Mouse (Mus musculus) lung, postnatal 0 days (tissue): ENCODE measurements at regions not wholly inside any gene's neighbourhood (a gene's known extent, or its start where the extent isn't known, plus 50 kb on each side); places are given as distances from the start of the nearest gene placed in this dataset.
"Not testable (repeated sequence)": the region's sequence is repeated elsewhere in the genome, so short reads cannot be mapped to it uniquely, and the experiment has no call there.

Experiments used
- ATAC-seq: fragments of 200-750 bp; cut with Nextera tagmentation; 2 replicates; pipeline ENCODE4 v1.8.0; 2017; ENCODE audit warnings: moderate library complexity
- DNase-seq: peaks from one replicate; pipeline ENCODE4 v3.0.0-alpha.2; 2016; ENCODE audit warnings: low spot score
- H3K27ac ChIP-seq: fragments of 300-500 bp; sonication (generic); 2 replicates; pipeline ENCODE4 v1.5.1; 2014; ENCODE audit warnings: antibody characterized with exemption, mild to moderate bottlenecking, low read length, mixed read lengths
- H3K27me3 ChIP-seq: fragments of 300-500 bp; sonication (generic); replicated peaks from 2 replicates; pipeline ENCODE4 v1.6.1; 2014; ENCODE audit warnings: low read length, mixed read lengths; ENCODE audit not compliant: insufficient read depth
- H3K36me3 ChIP-seq: fragments of 300-500 bp; sonication (generic); 2 replicates; pipeline ENCODE4 v1.6.1; 2014; ENCODE audit warnings: low read length, mixed read lengths; ENCODE audit not compliant: insufficient read depth
- H3K4me1 ChIP-seq: fragments of 300-500 bp; sonication (generic); 2 replicates; pipeline ENCODE4 v1.6.1; 2014; ENCODE audit warnings: antibody characterized with exemption, low read depth, low read length, mixed read lengths; ENCODE audit not compliant: insufficient read depth
- H3K4me2 ChIP-seq: fragments of 300-500 bp; sonication (generic); replicated peaks from 2 replicates; pipeline ENCODE4 v1.6.1; 2014; ENCODE audit warnings: low read depth, mild to moderate bottlenecking, low read length, moderate library complexity, mixed read lengths
- H3K4me3 ChIP-seq: fragments of 300-500 bp; sonication (generic); 2 replicates; pipeline ENCODE4 v1.5.1; 2014; ENCODE audit warnings: low read depth, low read length
- H3K9ac ChIP-seq: fragments of 300-500 bp; sonication (generic); replicated peaks from 2 replicates; pipeline ENCODE4 v1.6.1; 2014; ENCODE audit warnings: low read depth, mild to moderate bottlenecking
- H3K9me3 ChIP-seq: fragments of 300-500 bp; sonication (generic); 2 replicates; pipeline ENCODE4 v1.6.1; 2016; ENCODE audit warnings: low read length, mixed read lengths
- CTCF ChIP-seq: IDR thresholded peaks from 2 replicates; pipeline ENCODE4 v1.5.1; 2016; ENCODE audit warnings: antibody characterized with exemption, mild to moderate bottlenecking
- EP300 ChIP-seq: IDR thresholded peaks from 2 replicates; pipeline ENCODE4 v1.6.1; 2016; ENCODE audit warnings: antibody characterized with exemption, mild to moderate bottlenecking, control low read depth
- WGBS: fragments of 180-500 bp; shearing (Covaris S2); extraction: QIAGEN DNeasy Blood & Tissue Kit; methylation state at CpG from one replicate; pipeline ENCODE4 v1.1.7; 2014; 5-methylcytosine and 5-hydroxymethylcytosine counted together

- no peaks in the 10 kb centered on the region for H3K36me3 ChIP-seq
- no peak overlapping the region for H3K9ac ChIP-seq
- WGBS = 50% methylated on average over 3 of the region's 3 CpGs
- no peak overlapping the region for H3K4me3 ChIP-seq
- no peaks in the 10 kb centered on the region for H3K4me1 ChIP-seq
- no peak overlapping the region for H3K27ac ChIP-seq
- H3K27me3 ChIP-seq = no peaks in the 10 kb centered on the region
- DNase-seq (no peak), ATAC-seq (no peak)
- H3K4me2 ChIP-seq = no peak overlapping the region
- H3K9me3 ChIP-seq = no peaks in the 10 kb centered on the region
- no peak for TF ChIP-seq CTCF
- TF ChIP-seq EP300 = no peak
These were observed 56.7 kb upstream of the Lrrc8b start for GRCm38 (mm10) chr5:105358902-105359301.

GRCm38 (mm10) chr5:105356393-105356792 is 59.2 kb upstream of the Lrrc8b start:
- not testable (repeated sequence) for H3K27ac ChIP-seq, DNase-seq, H3K4me2 ChIP-seq, H3K27me3 ChIP-seq, H3K4me3 ChIP-seq, ATAC-seq, H3K9me3 ChIP-seq, H3K9ac ChIP-seq, H3K36me3 ChIP-seq, H3K4me1 ChIP-seq
- WGBS = 84% methylated on average over 1 of the region's 1 CpGs

GRCm38 (mm10) chr5:105354041-105354440 is 60.5 kb upstream of the Gbp6 start:
- TF ChIP-seq CTCF = no peak
- TF ChIP-seq EP300 = no peak
- 30% methylated on average over 1 of the region's 1 CpGs for WGBS
- no peaks in the 10 kb centered on the region for H3K36me3 ChIP-seq
- no peak overlapping the region for H3K9ac ChIP-seq
- H3K27me3 ChIP-seq = no peaks in the 10 kb centered on the region
- DNase-seq (peak; percentile 30), ATAC-seq (no peak)
- no peak overlapping the region for H3K27ac ChIP-seq
- no peak overlapping the region for H3K4me2 ChIP-seq
- no peak overlapping the region for H3K4me3 ChIP-seq
- H3K9me3 ChIP-seq = no peaks in the 10 kb centered on the region
- no peaks in the 10 kb centered on the region for H3K4me1 ChIP-seq

GRCm38 (mm10) chr5:105346463-105346862 is 53.0 kb upstream of the Gbp6 start:
- Histone ChIP-seq H3K27ac (no peak overlapping the region), H3K9ac (no peak overlapping the region), H3K4me3 (no peak overlapping the region), H3K27me3 (no peaks in the 10 kb centered on the region), H3K36me3 (no peaks in the 10 kb centered on the region), H3K4me1 (no peaks in the 10 kb centered on the region; the same call in 1 of the 2 replicates), H3K9me3 (no peaks in the 10 kb centered on the region), H3K4me2 (no peak overlapping the region)
- TF ChIP-seq EP300 (peak; percentile 63; the same call in 1 of the 2 replicates), CTCF (no peak)
- DNase-seq (peak; percentile 85), ATAC-seq (peak; percentile 91)

GRCm38 (mm10) chr5:105345953-105346352 is 52.5 kb upstream of the Gbp6 start:
- 9% methylated on average over 1 of the region's 1 CpGs for WGBS
- H3K4me2 ChIP-seq, H3K4me3 ChIP-seq, H3K27ac ChIP-seq, H3K36me3 ChIP-seq, H3K9me3 ChIP-seq, H3K4me1 ChIP-seq, H3K9ac ChIP-seq, H3K27me3 ChIP-seq: not testable (repeated sequence)
- DNase-seq (peak; percentile 22), ATAC-seq (peak; percentile 49; the same call in 1 of the 2 replicates)

GRCm38 (mm10) chr5:105344808-105345732 is 51.6 kb upstream of the Gbp6 start:
- Histone ChIP-seq H3K4me3 (no peak overlapping the region), H3K4me1 (no peaks in the 10 kb centered on the region; the same call in 1 of the 2 replicates), H3K9ac (no peak overlapping the region), H3K9me3 (no peaks in the 10 kb centered on the region), H3K4me2 (no peak overlapping the region), H3K27ac (no peak overlapping the region), H3K27me3 (no peaks in the 10 kb centered on the region), H3K36me3 (no peaks in the 10 kb centered on the region)
- peak; percentile 47 for DNase-seq
- ATAC-seq = no peak
- TF ChIP-seq CTCF = no peak
- TF ChIP-seq EP300 = no peak
- WGBS = 51% methylated on average over 6 of the region's 6 CpGs

GRCm38 (mm10) chr5:105343816-105344215 is 50.3 kb upstream of the Gbp6 start:
- H3K36me3 ChIP-seq, DNase-seq, H3K9ac ChIP-seq, H3K27me3 ChIP-seq, H3K27ac ChIP-seq, H3K9me3 ChIP-seq, H3K4me2 ChIP-seq, H3K4me3 ChIP-seq, ATAC-seq, H3K4me1 ChIP-seq: not testable (repeated sequence)
- WGBS = 53% methylated on average over 2 of the region's 2 CpGs
